Mouse (Mus musculus) hematopoietic stem cell, adult 5-6 weeks (primary cell): ENCODE measurements around the gene Dph6. TPM values are rescaled to one million over a fixed set of nuclear protein-coding genes. Genes with fewer than 3 reads are reported as not detected.
A peak's percentile ranks its signal among the peaks of the same experiment; 100 is the strongest.
"Not testable (repeated sequence)": the region's sequence is repeated elsewhere in the genome, so short reads cannot be mapped to it uniquely, and the experiment has no call there.

Experiments used
- ATAC-seq, 2 experiments: fragments of 125-278 bp in 1 of 2; replicated peaks in 1 of 2; 2 replicates each; pipeline ENCODE4 v1.8.0; 2016 to 2017; ENCODE audit warnings: inconsistent platforms in 2 of 2, mild to moderate bottlenecking in 2 of 2, moderate number of reproducible peaks in 2 of 2, low read depth in 1 of 2, moderate TSS enrichment in 1 of 2; ENCODE audit not compliant: low FRiP score in 2 of 2, poor library complexity in 2 of 2, severe bottlenecking in 2 of 2, insufficient read depth in 1 of 2, low TSS enrichment in 1 of 2
- total RNA-seq: library from RNA; stranded (forward); fragments of 172-1452, 232-1000 nt; gene quantifications from 2 replicates; pipeline ENCODE4 v1.2.3, GENCODE M21; 2017

The Dph6 gene
- total RNA-seq = 28.0 and 32.3 TPM in 2 replicates

DNA sequence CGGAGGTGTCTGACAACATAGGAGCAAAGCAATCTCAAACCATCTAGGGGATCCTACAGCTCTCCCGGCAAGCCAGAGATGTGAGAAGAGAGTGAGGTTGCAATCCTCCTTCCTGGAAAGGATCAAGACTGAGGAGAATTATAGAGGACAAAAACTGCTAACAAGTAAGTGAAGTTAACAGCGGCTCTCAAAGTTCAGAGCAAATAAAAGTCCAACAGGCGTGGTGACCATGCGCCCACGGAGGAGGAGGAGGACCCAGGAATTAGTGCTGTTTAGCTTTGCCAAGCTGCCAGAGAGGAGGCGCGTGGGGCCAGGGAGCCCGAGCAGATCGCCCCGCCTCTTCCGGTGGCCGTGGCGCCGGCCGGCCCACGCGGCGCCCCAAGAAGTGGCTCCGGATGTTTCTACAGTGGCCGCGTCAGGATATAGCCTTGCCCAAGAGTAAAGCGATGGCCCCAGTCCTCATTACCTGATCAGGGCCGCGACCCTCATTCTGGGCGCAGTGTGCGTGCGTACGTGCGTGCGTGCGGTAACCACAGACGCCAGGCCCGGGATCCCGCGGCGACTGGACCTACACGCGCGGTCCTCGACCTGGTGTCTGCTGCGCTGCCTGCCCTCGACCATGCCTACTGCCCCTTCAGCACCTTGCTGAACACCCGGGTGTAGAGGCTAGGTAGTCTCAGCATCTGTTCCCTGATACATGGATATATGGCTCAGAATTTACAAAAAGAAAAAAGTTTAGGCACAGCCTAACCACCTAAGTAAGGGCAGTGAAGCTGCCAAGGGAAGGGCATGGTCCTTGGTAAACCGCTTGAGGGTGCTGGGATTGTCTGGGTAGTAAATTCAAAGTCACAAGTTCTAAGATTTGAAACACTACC is at the start of gene Dph6:
TSS of gene Dph6 (minus strand) at position 600 of the 875 bp plus-strand sequence.
- peak; percentile 95 to 97 for ATAC-seq

- ATAC-seq = no peak
Observed at GRCm38 (mm10) chr2:114700966-114701685, 46.4 kb upstream of the Dph6 start.

DNA sequence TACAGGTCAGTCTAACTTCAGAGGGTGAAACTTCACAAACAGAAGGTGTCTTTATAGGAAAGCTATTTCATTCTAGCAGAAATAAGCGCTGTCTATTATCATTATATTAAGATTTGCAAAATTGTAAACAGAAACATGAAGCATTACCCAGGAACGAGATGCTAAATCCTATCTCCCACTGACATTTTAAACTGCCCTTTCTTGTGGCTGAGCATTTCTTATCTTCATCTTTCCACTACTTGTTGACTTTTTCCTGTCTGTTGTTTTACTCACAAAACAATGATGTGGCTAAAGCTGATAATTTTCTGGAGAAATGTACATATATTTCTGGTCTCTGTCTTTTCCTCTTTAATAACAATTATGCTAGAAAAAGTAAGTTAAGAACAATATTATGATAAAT is 36.8 kb upstream of the Dph6 start:
- no peak for ATAC-seq

- ATAC-seq = no peak
Observed at GRCm38 (mm10) chr2:114687483-114687882, 32.7 kb upstream of the Dph6 start.

DNA sequence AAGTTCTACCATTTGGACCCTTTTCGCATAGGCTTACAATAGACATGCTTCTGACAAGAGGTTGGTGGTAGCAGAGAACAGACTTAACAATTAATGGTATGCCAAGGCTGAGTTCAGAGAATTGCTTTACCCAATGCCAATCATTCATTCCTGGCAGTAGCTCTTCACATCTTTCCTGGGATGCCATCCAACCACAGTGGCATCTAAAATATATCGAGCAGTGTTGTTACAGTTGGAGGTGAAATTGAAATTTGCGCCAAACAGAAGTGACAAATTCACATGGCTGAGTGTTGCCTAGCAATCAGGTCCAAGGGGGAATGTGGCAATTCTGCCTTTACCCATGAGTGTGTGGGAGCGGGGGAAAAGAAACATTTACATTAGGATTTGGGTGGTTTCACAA is 32.3 kb upstream of the Dph6 start:
- no peak for ATAC-seq

- ATAC-seq = no peak
Observed at GRCm38 (mm10) chr2:114673831-114674230, 19.1 kb upstream of the Dph6 start.

DNA sequence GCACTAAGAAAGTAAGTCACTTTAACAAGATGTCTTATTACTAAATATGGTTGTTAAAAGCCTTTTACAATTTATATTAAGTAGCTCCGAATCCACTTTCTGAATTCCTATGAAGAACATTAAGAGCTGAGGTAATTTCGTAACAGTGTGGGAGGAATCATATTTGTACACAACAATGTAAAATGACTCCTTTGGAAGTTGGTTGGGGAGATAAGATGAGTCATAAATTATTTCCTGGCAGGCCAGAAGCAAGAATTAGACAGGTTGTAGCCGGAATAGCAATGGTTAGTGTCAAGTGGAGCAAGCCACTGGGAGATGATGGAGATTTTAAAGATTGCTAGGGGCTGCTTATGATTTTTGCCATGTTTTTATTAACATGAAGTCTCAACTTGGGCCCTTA is 16.2 kb upstream of the Dph6 start:
- no peak for ATAC-seq

GRCm38 (mm10) chr2:114658954-114659353 is 4.2 kb upstream of the Dph6 start:
- ATAC-seq = no peak

DNA sequence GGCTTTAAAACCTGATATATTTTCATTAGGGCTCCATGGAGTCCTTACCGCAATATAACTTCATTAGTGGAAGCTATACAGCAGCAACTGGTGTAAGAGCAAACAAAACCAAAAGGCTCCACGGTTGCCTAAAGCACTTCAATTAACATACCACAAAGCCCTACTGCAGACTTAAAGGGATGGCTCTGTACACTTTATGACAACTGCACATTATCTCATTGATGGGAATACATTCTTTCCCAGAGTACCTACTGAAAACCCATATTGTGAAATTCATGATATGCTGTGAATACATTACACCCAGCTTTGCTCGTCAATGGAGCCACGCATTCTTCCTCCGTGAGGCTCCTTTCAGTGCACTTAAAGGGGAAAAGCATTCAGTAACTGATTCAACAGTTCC is 8.5 kb downstream of the Dph6 start:
- ATAC-seq = no peak

GRCm38 (mm10) chr2:114643832-114644231 is 10.9 kb downstream of the Dph6 start:
- ATAC-seq = no peak

DNA sequence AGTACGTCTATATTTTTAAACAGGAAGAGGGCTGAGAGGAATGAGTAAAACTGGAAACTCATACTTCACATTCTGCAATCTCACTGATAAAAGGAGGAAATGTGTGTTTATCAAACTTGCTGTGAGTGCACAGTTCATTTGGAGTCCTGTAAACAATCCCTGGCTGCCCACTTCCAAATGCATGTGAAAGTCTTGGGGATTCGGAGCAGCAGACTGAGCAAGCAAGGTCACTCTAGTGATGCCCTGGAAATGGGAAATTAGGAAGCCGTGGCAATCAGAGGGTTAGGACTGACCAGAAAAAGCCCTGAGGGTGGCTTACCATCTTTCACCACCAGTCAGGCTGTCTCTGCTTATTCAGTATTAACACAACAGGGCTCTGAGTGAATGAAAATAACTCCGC is 30.1 kb downstream of the Dph6 start:
- no peak for ATAC-seq

DNA sequence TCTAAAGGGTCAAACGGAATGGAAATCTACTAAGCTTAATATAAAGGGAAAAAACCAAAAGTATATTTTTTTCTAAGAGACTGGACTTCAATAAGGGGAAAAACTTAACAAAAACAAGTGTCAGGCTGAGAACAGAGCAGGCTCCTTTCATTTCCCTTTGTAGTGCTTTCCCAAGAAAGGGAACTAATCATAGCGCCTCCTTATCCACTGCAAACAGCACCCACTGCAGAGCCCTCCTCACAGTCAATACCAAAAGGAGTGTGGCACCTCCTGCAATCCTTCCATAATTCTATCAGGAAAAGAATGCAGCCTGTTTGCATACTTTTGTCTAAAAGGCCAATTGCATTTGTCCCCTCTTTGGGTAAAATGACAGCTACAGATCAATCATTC is 32.2 kb downstream of the Dph6 start:
- ATAC-seq = 0 out of 4 replicates have a peak, but pooled peaks of 1 of the 2 experiments have one; percentile 53

DNA sequence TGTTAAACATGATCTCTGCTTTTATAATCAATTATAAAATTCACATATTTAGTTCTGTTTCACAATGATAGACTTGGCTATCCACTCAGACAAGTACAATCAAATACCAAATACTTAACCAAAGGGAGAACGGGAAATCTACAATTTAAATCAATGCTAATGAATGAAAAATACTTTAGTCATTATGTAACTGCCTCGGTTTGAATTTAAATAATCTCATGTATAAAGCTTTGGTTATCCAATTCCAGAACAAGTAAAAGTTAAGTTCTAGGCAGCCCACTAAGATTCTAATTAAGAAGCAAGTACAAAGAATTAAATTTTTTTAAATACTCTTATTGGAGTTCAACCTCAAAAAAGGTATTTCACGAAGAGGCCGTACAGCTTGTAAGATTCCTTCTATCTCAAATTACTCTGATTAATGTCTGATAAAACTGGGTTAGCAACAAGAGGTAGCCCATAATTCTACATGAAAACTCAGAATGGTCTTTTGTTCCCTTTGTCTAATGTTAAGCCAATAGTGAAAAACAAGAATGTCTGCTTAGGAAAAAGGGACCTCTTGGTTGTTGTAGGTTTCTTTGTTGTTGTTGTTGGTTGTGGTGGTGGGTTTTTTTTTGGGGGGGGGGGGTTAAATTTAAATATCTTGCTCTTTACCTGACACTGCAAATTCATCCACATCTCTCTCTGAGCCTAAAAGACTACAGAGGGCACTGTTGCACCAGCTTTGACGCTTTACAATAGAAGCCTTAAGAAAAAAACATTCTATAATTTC is 32.8 kb downstream of the Dph6 start:
- no peak for ATAC-seq

DNA sequence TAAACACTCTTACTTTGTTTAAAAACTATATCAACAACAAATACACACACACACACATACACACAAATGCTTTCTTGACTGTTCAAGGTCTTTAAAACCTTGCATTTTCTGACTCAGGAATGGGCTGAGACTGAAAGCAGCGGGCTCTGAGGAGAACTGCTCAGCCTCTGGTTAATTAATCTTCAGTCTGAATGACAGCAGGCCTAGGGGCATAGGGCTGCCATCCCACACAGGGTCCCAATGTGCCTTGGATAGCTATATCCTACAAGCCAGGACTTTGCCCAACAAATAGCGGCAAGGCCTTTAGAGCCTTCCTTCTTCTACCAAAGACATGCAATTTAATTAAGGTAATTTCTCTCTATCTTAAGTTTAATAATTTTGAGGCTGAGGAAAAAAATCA is 43.2 kb downstream of the Dph6 start:
- no peak for ATAC-seq

DNA sequence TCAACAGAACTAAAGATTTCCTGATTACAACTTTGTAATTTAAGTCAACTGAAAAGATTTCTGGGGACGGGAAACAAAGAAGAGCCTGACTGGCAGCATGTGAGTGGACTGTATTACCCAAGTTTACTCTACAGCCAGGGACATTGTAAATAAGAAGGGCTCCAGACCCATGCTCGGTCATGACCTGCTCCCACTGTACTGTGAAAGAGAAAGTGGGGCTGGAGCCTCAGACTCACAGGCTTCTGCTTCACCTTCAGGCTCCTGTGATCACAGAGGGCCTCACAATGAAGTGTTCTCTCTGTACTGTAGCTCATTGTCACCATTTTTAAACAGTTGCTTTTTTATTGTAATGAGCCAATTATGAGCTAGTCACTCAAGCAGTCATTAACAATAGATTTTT is 44.7 kb downstream of the Dph6 start:
- peak; percentile 62 to 64; a peak in 3 of 4 replicates for ATAC-seq

- ATAC-seq = not testable (repeated sequence)
Observed at GRCm38 (mm10) chr2:114605202-114605601, 49.6 kb downstream of the Dph6 start.

DNA sequence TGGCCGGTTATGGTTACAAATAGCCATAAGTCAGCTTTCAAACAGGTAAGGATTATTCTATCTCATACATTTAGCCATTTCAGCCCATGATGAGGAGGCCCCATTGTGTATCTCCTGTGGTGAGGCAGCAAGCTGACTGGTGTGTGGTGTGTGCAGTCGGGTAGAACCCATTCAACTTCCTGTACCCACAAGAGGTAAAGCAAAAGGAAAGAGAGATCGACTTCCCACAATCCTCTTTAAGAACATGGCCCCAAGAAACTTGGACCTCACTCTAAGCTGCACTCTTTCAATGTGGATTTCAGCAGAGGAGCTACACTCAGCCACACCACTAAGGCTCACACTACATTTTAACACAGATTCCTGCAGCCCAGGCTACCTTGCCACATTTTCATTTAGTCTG is 53.6 kb downstream of the Dph6 start:
- no peak for ATAC-seq

DNA sequence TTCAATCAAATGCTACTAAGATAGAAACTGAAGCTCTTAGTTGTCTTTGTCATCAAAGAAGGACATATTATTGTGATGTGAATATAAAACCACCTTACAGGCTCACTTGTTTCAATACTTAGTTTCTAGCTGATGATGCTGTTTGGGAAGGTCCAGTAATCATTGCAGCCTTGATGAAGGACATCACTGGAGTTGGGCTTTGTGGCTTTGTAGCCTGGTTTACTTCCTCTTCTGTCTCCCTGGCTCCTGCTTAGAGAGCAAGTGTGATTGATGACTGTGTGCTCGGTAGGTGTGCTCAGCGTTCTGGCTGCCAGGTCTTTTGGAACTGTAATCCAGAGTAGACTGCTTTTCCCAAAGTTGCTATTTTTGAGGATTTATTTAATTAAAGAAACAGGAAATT is 55.0 kb downstream of the Dph6 start:
- ATAC-seq = peak; percentile 71 to 85
